8 mouse cellular contexts compared by ENCODE assay signal in the genomic region with DNA sequence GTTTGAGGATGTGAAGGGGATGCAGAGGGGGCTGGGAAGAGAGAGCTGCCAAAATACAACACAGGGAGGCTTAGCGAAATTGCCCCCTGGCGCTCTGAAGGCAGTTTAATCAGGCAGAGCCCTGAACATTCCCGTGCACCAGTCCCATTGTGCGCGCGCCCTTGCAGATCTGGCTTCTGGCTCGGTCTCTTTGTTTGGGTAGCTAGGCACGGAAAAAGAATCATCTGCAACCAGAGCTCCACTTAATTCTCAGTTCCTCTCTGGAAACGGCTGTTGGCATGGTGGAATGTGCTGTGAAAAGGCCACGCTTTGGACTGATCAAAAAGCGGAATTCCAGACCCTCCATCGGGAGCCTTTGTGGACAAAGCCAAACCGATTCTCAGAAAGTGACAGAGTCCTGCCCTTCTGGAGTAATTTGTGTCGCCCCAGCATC. TPM values are rescaled to one million over a fixed set of nuclear protein-coding genes. Genes with fewer than 3 reads are reported as not detected.
DNase-seq lines count a peak whose midpoint lies in the region; ATAC-seq and TF ChIP-seq lines count a peak whose summit lies in the region.

No protein-coding gene starts in this region.

- no peaks in the 10 kb centered on the region for H3K9me3 ChIP-seq in erythroblast, embryonic 14.5 days (ENCODE audit: control insufficient read depth, low read length)
- no peaks in the 10 kb centered on the region for H3K9me3 ChIP-seq in forebrain, embryonic 14.5 days (replicated peaks; ENCODE audit: control insufficient read depth, low read length)
- H3K9me3 ChIP-seq in intestine, embryonic 16.5 days (ENCODE audit: control insufficient read depth, low read length): 0 out of 2 replicates have a peak, but pooled peaks cover 3% of the 10 kb centered on the region
- no peaks in the 10 kb centered on the region for H3K9me3 ChIP-seq in liver, postnatal 0 days (ENCODE audit: low read length)

- no peak for TF ChIP-seq EP300 in liver, postnatal 0 days (IDR thresholded peaks at IDR 0.05; ENCODE audit: low read depth)

- no peak for TF ChIP-seq CTCF in liver, postnatal 0 days (IDR thresholded peaks at IDR 0.05; ENCODE audit: low read depth)

- peaks cover 20% of the 10 kb centered on the region for H3K4me1 ChIP-seq in erythroblast, embryonic 14.5 days (ENCODE audit: control insufficient read depth)
- peaks cover 10% of the 10 kb centered on the region; the same call in 1 of the 2 replicates for H3K4me1 ChIP-seq in forebrain, embryonic 14.5 days (ENCODE audit: control insufficient read depth, insufficient read depth, low read length)
- no peaks in the 10 kb centered on the region for H3K4me1 ChIP-seq in intestine, embryonic 16.5 days (ENCODE audit: control insufficient read depth, insufficient read depth, low read length)
- no peaks in the 10 kb centered on the region for H3K4me1 ChIP-seq in liver, postnatal 0 days (ENCODE audit: insufficient read depth)

- H3K9ac ChIP-seq in forebrain, embryonic 14.5 days (ENCODE audit: low read length): peak overlapping the region; percentile 64
- H3K9ac ChIP-seq in intestine, embryonic 16.5 days (ENCODE audit: low read depth, low read length): peak overlapping the region; percentile 57
- H3K9ac ChIP-seq in liver, postnatal 0 days (replicated peaks): no peak overlapping the region

- peak overlapping the region; percentile 41 for H3K4me3 ChIP-seq in erythroblast, embryonic 14.5 days (replicated peaks)
- H3K4me3 ChIP-seq in forebrain, embryonic 14.5 days (ENCODE audit: low read depth, low read length): peak overlapping the region; percentile 23
- H3K4me3 ChIP-seq in intestine, embryonic 16.5 days (ENCODE audit: low read length): peak overlapping the region; percentile 32
- H3K4me3 ChIP-seq in liver, postnatal 0 days (ENCODE audit: low read depth, low read length): peak overlapping the region; percentile 8; the same call in 1 of the 2 replicates

- no peaks in the 10 kb centered on the region for H3K36me3 ChIP-seq in erythroblast, embryonic 14.5 days (ENCODE audit: control insufficient read depth)
- no peaks in the 10 kb centered on the region for H3K36me3 ChIP-seq in forebrain, embryonic 14.5 days (ENCODE audit: control insufficient read depth, insufficient read depth, low read length)
- no peaks in the 10 kb centered on the region for H3K36me3 ChIP-seq in intestine, embryonic 16.5 days (ENCODE audit: control insufficient read depth, insufficient read depth, low read length)
- no peaks in the 10 kb centered on the region for H3K36me3 ChIP-seq in liver, postnatal 0 days (replicated peaks; ENCODE audit: insufficient read depth, low read length)

- peaks cover 7% of the 10 kb centered on the region for H3K27me3 ChIP-seq in erythroblast, embryonic 14.5 days (ENCODE audit: control insufficient read depth)
- H3K27me3 ChIP-seq in forebrain, embryonic 14.5 days (replicated peaks; ENCODE audit: control insufficient read depth, insufficient read depth, low read length): no peaks in the 10 kb centered on the region
- H3K27me3 ChIP-seq in intestine, embryonic 16.5 days (replicated peaks; ENCODE audit: control insufficient read depth, insufficient read depth, low read length): no peaks in the 10 kb centered on the region
- H3K27me3 ChIP-seq in liver, postnatal 0 days (ENCODE audit: insufficient read depth, low read length): no peaks in the 10 kb centered on the region

- ATAC-seq in erythroblast, adult 5-6 weeks (replicated peaks; ENCODE audit: low FRiP score, poor library complexity, severe bottlenecking): no peak
- peak; percentile 94 for ATAC-seq in forebrain, embryonic 14.5 days
- no peak for ATAC-seq in intestine, embryonic 16.5 days
- ATAC-seq in liver, postnatal 0 days: no peak
- ATAC-seq in megakaryocyte progenitor cell, adult 5-6 weeks (replicated peaks; ENCODE audit: poor library complexity): no peak

- peak overlapping the region; percentile 50 for H3K4me2 ChIP-seq in forebrain, embryonic 14.5 days (ENCODE audit: low read length)
- H3K4me2 ChIP-seq in intestine, embryonic 16.5 days (ENCODE audit: low read depth, low read length): peak overlapping the region; percentile 54
- peak overlapping the region; percentile 30 for H3K4me2 ChIP-seq in liver, postnatal 0 days (ENCODE audit: low read depth, low read length)

- peak overlapping the region; percentile 86 for H3K27ac ChIP-seq in forebrain, embryonic 14.5 days (ENCODE audit: low read depth, low read length)
- no peak overlapping the region for H3K27ac ChIP-seq in intestine, embryonic 16.5 days (ENCODE audit: low read length)
- H3K27ac ChIP-seq in liver, postnatal 0 days (ENCODE audit: low read depth): no peak overlapping the region

- WGBS in forebrain, embryonic 14.5 days: under 1% methylated on average over 14 of the region's 14 CpGs
- WGBS in intestine, embryonic 16.5 days: under 1% methylated on average over 14 of the region's 14 CpGs
- 6% methylated on average over 14 of the region's 14 CpGs for WGBS in liver, postnatal 0 days (ENCODE audit: insufficient replicate concordance)

- DNase-seq in MN1 (ENCODE audit: low spot score): peak; percentile 27
- peak; percentile 96 for DNase-seq in forebrain, embryonic 14.5 days (ENCODE audit: low spot score)
- no peak for DNase-seq in liver, postnatal 0 days
- DNase-seq in skeletal muscle tissue, adult 2 months (ENCODE audit: low read depth, low spot score): peak; percentile 13

RNA-seq across cellular contexts. Expression of gene Rad23b, which starts 55.6 kb away (rescaled TPM):
- 9.2 and 11.7 TPM in 2 replicates for polyA plus RNA-seq in erythroblast, embryonic 14.5 days (2012)
- 29.4 and 32.2 TPM in 2 replicates for total RNA-seq in erythroblast, adult 5-6 weeks (2015; ENCODE audit: low replicate concordance)
- total RNA-seq in erythroblast, adult 5-6 weeks (2017; ENCODE audit: low replicate concordance): 21.1 and 31.1 TPM in 2 replicates
- 95.7 and 120 TPM in 2 replicates for polyA plus RNA-seq in forebrain, embryonic 14.5 days (2014; fragmentation: Nextera tagmentation; extraction: Ambion mirVana)
- 60.0 and 63.6 TPM in 2 replicates for polyA plus RNA-seq in intestine, embryonic 16.5 days (2015; fragmentation: Nextera tagmentation; extraction: Ambion mirVana)
- 39.9 and 48.0 TPM in 2 replicates for polyA plus RNA-seq in liver, postnatal 0 days (2015; fragmentation: Nextera tagmentation; extraction: Ambion mirVana)
- total RNA-seq in megakaryocyte progenitor cell, adult 5-6 weeks (2015): 117 and 123 TPM in 2 replicates
- 146 and 165 TPM in 2 replicates for total RNA-seq in megakaryocyte progenitor cell, adult 5-6 weeks (2017)
